Mouse (Mus musculus) brain, embryonic 14.5 days (tissue): ENCODE results near the gene Ppp3ca.

Experiments used
- CTCF ChIP-seq: fragments of 200-500 bp; IDR thresholded peaks from 2 replicates; pipeline ENCODE4 v1.5.1; 2012; ENCODE audit warnings: inconsistent platforms, mild to moderate bottlenecking, moderate library complexity, borderline replicate concordance; ENCODE audit not compliant: insufficient read depth, insufficient read length; ENCODE audit errors: extremely low read depth
- POLR2A ChIP-seq: fragments of 200-500 bp; IDR thresholded peaks from 2 replicates; pipeline ENCODE4 v1.6.1; 2012; ENCODE audit warnings: mild to moderate bottlenecking, inconsistent platforms, borderline replicate concordance; ENCODE audit not compliant: poor library complexity, insufficient read depth, insufficient read length, severe bottlenecking; ENCODE audit errors: extremely low read depth

DNA sequence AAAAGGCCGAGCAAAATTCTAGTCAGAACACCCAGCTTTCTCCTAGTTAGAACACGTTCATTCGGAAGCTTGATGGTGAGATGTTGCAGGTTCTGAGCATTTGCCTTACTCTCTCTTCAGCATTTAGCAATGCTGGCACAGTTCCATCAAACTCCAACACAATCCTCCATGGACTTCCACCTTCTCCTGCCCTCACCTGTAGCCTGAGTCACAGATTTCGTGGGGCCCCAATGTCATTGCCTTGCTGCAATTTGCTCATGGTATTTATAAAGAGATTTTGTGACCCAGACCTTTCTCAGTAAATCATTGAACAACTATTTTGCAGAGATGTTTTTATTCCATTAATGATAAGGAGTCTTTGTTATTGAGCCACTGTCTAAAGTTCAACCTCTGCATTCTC lies 278.2 kb downstream of the Ppp3ca start:
- TF ChIP-seq CTCF, result no peak
- no peak for TF ChIP-seq POLR2A
